Mouse (Mus musculus): ENCODE data around the gene Vat1.
"Not testable (repeated sequence)": the region's sequence is repeated elsewhere in the genome, so short reads cannot be mapped to it uniquely, and the experiment has no call there.

Vat1 gene

GRCm38 (mm10) chr11:101441450-101442126 lies 24.4 kb downstream of the Vat1 start:
- not testable (repeated sequence) for DNase-seq

GRCm38 (mm10) chr11:101438006-101438405 lies 28.0 kb downstream of the Vat1 start:
- not testable (repeated sequence) for DNase-seq

- DNase-seq = no peak
Observed at GRCm38 (mm10) chr11:101436916-101437315, 29.1 kb downstream of the Vat1 start.

DNA sequence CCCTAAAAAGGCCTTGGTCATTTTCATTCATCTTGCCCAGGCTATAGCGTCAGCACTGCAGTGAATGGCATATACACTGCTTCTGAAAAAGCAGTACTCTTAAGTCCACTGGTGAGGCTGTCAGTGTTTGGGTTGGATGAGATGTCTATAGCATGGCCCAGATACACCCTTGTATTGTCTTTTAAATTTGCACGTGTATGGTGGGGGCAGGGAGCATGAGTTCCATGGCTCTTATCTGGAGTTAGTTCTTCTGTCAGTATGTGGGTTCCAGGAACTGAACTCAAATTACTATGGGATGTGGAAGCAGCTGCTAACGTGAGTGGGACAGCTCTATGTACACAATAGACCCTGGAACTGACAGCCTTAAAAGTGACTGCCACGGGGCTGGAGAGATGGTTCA lies 30.2 kb downstream of the Vat1 start:
- no peak for DNase-seq

DNA sequence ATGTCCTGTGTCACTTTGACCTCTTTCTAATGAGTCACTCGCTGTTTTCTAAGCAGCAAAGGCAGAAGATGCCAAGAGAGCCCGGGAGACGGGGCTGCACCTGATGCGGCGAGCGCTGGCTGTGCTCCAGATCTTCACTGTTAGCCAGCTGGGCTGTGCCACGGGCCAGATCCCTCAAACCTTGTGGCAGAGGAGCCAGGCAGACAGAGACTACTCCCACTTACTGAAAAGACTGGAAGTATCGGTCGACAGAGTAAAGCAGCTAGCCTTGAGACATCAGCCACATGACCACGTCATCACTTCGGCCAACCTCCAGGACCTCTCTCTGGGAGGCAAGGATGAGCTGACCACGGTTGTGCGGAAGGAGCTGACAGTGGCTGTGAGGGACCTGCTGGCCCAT lies 32.6 kb downstream of the Vat1 start:
- no peak for DNase-seq

- DNase-seq = no peak
Observed at GRCm38 (mm10) chr11:101431327-101431726, 34.7 kb downstream of the Vat1 start.

DNA sequence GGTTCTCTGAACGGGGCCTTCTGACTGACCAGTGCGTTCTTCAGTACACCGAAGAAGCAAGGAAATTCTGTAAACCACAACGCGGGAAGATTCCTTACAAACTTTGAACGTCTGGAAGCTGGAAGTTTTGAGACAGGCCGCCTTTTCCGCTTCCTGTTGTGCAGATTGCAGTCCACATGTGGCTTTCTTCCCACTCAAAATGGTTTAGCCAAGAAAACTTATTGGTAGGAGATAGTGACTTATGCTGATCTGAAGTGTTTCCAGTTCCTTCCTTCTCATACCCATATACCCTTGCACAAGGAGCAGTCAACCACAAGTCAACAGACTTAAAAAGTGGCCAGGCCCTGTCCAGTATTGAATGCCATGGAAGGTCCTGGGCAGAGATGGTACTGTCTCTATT lies 39.9 kb downstream of the Vat1 start:
- DNase-seq = no peak

- peak; percentile 97 for DNase-seq
Observed at GRCm38 (mm10) chr11:101424925-101425813, 40.9 kb downstream of the Vat1 start, which contains the start of the genes Rundc1 and Ptges3l. Gene Rundc1, plus strand, starts transcription at chr11:101425085. Gene Ptges3l, minus strand, starts transcription at chr11:101425333.

- no peak for DNase-seq
Observed at GRCm38 (mm10) chr11:101424105-101424851, 41.8 kb downstream of the Vat1 start, which contains the start of gene Gm27029. Gene Gm27029, minus strand, starts transcription at chr11:101424796.

DNA sequence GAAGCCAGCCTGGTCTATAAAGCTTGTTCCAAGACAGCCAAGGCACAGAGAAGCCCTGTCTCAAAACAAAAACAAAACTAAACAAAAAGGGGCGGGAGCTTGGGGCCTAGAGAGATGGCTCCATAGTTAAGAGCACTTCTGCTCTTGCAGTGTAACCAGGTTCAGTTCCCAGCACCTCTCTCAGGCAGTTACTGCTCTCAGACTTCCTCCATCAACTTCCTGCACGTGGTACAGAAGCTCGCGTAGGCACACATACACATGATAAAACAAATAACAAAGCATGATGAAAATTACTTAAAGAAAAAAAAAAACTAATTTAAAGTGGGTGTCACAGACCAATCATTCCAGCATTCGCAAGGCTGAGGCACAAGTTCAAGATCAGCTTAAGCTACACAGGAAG lies 45.9 kb downstream of the Vat1 start:
- DNase-seq = no peak

- peak; percentile 71 for DNase-seq
Observed at GRCm38 (mm10) chr11:101419610-101420009, 46.4 kb downstream of the Vat1 start.

DNA sequence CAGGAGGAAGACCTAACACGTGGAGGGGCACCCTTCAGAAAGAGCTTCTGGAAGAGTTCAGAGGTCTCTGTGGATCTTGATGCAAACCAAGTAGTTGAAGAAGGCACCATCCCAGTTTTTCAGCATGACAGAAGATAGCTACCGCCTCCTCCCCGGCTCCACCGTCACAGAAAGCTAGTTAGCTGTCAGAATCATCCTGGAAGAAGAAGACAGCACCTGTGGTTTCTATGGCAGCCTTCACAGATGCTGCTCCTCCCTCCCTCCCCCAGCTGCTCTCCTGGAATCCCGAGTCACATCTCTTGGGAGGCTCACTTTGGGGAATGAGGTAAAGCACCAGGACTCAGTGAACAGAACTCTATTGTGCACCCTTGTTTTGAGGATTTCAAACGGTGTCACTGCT lies 47.0 kb downstream of the Vat1 start:
- no peak for DNase-seq

GRCm38 (mm10) chr11:101417101-101417855 lies 48.8 kb downstream of the Vat1 start, which contains the start of gene Aarsd1:
Gene Aarsd1, minus strand, starts transcription at chr11:101417615.
- peak; percentile 92 for DNase-seq

DNA sequence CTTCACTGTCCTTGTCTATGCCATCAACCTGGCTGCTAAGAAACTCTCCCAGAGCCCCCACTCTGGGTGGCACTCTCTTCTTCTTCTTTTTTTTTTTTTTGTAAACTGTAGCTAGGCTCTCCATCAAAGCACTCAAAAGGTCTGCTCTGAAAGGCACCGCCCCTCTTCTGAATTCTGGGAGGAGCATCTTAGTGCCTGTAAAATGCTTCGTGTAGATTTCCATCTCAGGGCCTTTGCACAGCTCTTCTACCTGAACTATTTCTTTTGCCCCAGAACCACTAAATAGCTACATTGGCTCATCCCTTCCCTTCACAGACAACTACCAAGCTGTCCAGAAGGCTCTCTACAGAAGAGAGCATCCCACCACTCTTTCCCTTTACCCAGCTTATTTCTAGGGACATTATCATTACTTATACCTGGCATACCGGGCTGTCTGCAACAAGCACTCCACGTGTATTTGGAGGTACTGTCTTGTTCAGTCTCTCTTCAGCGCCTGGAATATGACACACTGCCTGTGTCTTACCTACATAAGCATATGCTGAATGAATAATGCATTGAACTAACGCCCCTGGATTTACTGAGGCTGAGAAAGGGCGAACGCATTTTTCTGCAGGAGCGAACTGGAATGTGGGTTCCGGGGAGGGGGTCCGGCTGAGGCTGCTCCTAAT lies 49.5 kb downstream of the Vat1 start:
- DNase-seq = peak; percentile 20

GRCm38 (mm10) chr11:101415306-101415705 lies 50.7 kb downstream of the Vat1 start:
- DNase-seq = no peak

Measured in retina, postnatal 1 day (tissue).